Mouse (Mus musculus) liver, adult 2 months (tissue): Measurements from ENCODE around the gene Slc25a22.
A peak's percentile ranks its signal among the peaks of the same experiment; 100 is the strongest.

Source experiments
- CTCF ChIP-seq: fragments of 200-500 bp; IDR thresholded peaks from 2 replicates; pipeline ENCODE4 v1.5.1; 2011; ENCODE audit warnings: low read depth, low read length, control low read depth
- POLR2A ChIP-seq: fragments of 200-500 bp; IDR thresholded peaks from 2 replicates; pipeline ENCODE4 v1.6.1; 2011; ENCODE audit warnings: low read length, control low read depth; ENCODE audit not compliant: insufficient read depth; ENCODE audit errors: extremely low read depth

GRCm38 (mm10) chr7:141429840-141430584 is 7.7 kb downstream of the Slc25a22 start:
- TF ChIP-seq CTCF (no peak), POLR2A (0 out of 2 replicates have a peak, but pooled peaks have one; percentile 10)
